Mouse (Mus musculus) hindlimb bud, embryonic 11.5 days (tissue): ENCODE results near the gene Kif13a.

ENCODE experiments used
- DNase-seq: peaks from one replicate; pipeline ENCODE4 v3.0.0-alpha.2; 2012; ENCODE audit warnings: low read depth, low spot score; ENCODE audit errors: extremely low spot score

Gene Kif13a

GRCm38 (mm10) chr13:46884898-46885758, 44.5 kb downstream of the Kif13a start:
- DNase-seq = no peak

DNA sequence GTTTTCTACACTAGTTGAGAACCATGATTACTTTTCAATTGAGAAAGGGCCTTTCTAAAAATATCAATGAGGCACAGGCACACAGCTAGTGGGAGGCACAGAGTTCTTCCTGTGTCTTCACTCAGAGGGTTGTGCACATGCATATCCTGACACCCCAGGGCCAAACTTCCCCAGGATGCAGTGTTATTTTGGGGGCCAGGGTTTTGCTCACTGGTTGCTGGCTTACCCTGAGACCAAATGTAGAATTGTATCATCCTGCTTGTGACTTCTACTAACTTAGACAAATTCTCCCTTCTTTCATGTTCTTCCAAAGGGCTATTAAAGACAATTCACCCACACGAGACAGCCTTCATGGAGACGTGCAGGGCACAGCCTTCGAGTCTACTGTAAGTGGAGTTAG, 45.7 kb downstream of the Kif13a start:
- DNase-seq = no peak

- no peak for DNase-seq
Measured at GRCm38 (mm10) chr13:46883381-46883780, 46.3 kb downstream of the Kif13a start.

DNA sequence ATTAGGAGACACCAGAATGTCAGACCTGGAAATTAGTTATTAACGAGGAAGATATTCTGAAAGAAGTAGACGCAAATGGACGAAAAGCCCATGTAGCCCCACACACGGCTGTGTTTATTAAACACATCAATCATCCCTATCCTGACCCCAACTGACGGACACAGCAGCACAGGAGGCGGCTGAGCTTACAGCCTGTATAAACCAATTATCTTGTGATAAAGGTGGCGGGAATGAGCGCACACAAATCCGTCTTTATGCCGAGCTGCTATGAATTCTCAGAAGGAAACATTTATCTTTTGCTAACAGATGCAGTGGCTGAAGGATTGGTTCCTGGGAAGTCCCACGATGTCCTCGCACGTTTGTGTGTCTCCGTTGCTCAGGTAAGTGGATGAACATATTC, 48.9 kb downstream of the Kif13a start:
- no peak for DNase-seq

DNA sequence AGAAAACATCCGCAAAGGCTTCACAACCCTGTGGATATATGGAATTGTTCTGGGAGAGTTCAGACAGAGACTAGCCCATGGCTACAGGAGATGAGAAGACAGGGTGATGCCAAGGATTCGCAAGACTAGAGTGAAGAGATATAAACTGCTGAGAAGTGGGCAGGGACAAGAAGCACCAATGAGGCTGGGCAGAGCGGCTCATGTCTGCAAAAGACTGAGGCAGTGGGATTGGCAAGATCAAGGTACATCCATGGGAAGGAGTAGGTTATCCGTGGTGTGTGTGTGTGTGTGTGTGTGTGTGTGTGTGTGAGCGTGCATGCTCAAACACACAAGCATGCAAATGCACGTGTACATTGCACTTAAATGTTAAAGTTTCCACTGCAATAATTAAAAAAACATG, 49.4 kb downstream of the Kif13a start:
- DNase-seq = no peak

GRCm38 (mm10) chr13:46877049-46877448, 52.6 kb downstream of the Kif13a start:
- no peak for DNase-seq

DNA sequence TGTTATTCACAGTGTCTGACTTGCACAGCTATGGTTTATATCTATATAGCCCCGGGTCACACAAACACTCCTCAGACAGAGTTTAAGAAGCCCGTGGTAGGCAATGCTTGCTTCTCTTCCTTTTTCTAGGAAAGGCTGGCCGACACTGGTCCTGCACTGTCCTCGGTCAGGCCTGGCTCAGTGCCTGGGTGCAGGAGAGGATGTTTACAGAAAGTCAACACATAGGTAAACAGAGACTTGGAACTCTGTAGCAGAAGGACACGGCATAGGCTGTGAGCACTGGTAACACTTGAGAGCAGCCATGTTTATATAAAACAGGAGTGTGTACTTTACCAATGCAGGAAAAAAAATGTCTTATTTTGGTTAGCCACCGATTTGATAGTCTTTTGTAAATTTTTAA, 54.3 kb downstream of the Kif13a start:
- DNase-seq = no peak

DNA sequence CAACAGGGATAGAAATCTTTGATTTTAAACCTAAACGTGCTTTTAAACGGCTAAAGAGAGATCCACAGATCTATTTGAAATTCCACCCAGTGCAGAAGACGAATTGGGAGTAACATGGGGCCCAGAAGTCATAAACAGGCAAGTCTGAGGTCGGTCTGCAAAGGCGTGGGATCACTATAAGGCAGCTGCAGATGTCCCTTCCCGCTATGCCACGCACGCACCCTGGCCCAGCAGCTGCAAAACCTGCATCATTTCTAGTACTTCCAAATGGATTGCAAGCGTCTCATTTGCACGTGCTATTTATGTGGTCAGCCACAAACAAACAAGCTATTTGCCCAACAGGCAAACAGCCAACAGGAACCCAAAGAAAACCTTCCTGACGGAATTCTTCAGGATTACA, 56.9 kb downstream of the Kif13a start:
- DNase-seq = no peak

DNA sequence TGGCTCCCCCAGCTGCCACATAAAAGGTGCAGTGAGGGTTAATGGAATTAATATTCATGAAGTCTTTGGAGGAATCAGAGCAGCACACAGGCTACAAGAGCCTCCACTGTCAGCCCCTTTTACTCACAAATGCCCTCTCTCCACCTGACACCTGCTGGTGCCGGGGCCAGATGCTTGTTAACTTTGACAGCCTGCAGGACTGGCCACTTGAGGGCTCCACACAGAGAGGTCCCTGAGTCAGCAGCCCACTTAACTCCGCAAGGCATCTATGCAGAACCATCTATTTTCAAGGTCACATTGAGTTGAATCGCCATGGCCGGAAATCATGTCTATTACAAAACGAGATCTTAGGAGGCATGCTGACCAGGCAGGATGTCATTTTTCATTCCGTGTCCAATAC, 57.5 kb downstream of the Kif13a start:
- DNase-seq = no peak

DNA sequence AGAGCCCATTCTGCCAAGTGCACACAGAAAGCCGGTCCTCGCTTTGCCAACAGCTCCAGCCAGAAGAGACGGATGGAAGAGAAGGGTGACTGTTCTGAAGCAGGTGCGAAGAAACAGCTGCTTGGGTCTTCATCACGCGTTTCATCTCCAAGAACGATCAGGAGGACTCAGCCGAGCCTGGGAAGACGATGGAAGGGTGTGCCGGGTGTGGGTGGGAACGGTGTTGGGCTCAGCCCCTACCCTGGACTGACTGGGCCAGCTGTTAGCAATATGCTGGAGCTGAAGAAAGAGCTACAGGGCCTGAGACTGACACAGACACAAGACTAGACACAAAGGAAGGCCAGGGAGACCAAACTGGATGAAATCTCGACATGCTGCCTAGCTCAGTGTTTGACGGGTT, 60.2 kb downstream of the Kif13a start:
- DNase-seq = no peak

DNA sequence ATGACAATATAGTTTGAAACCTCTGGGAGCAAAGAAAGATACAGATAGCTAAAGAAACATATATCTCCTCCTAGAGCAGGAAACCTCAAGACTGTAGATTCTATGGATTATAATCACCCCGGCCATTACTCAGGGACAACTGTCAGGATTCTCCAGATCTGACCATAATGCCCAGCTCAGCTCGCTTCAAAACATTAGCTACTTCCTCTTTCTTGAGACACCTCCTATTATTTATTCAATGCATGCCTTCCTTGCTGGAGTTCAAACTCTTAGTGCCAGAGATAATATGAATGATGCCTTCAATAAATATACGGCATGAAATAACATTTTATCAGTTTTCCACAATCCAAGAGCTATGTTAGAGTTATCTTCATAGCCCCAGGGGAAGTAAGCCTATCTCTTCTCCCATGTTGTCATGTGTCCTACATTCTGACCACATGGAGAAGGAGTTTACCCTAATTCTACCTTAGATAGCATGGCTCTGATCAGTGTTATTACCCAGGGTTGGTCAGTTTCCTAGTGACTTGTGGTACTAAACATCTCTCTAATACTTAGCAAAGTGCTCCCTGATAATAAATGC, 66.4 kb downstream of the Kif13a start:
- no peak for DNase-seq

- no peak for DNase-seq
Measured at GRCm38 (mm10) chr13:46859876-46860275, 69.8 kb downstream of the Kif13a start.

GRCm38 (mm10) chr13:46859173-46859572, 70.5 kb downstream of the Kif13a start:
- no peak for DNase-seq

DNA sequence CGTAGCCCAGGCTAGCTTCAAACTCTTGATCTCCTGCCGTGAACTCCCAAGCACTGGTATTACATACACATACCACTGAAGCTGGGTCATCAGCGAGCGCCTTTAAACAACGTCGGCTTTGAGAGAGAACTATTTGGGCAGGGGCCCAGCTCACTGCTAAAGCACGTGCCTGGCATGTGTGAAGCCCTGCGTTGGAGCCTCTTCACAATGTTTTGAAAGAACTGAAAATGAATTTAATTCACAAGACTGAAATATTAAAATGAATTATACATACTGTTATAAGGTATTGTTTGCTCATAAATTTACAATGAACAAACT, 70.9 kb downstream of the Kif13a start:
- DNase-seq = no peak

GRCm38 (mm10) chr13:46858143-46858834, 71.4 kb downstream of the Kif13a start:
- no peak for DNase-seq

- DNase-seq = no peak
Measured at GRCm38 (mm10) chr13:46854456-46854855, 75.2 kb downstream of the Kif13a start.

- DNase-seq = no peak
Measured at GRCm38 (mm10) chr13:46852470-46852869, 77.2 kb downstream of the Kif13a start.

DNA sequence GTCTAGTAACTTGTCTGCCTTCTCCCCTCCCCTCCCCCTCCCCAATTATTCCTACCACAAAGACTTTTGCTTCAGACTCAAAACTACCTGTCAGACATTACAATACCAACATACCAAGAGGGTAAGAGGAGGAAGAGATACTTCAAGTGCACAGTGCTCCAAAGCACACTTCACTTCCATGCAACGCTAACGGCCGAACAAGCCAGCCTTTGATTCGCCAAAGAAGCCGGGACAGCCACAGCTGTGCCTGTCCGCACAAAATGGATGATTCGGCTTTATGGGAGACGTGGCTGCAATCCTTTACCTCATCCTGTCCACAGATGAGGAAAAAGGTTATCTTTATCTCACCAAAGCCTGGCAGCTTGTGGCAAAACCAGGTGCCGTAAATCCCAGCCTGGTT, 84.2 kb downstream of the Kif13a start:
- no peak for DNase-seq

DNA sequence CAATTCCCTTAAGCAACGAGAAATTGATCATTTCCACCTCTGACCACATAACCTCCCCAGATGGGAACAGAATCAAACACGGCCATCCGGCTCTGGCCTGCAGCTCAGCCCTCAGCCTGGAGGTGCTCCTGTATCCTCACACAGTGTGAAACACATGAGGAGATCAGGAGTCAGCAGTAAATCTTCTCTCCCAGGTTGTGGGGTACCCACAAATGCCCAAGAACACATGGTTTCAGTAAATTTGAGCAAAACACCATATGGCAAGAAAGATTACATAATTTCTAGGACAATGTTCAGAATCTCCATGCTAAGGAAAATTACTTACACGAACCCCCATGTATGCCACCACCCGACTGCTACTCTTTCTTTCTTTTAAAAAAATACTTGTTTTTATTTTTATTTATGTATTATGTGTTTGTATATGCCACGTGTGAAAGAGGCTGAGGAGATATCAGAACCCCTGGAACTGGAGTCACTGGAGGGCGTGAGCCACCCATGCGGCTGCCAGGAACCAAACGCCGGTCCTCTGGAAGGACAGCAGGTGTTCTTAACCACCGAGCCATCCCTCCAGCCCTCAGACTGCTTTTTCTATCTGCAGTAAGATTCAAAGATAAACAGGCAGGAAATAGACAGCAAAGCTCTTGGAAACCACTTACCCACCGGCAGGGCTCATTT, 85.0 kb downstream of the Kif13a start:
- no peak for DNase-seq

DNA sequence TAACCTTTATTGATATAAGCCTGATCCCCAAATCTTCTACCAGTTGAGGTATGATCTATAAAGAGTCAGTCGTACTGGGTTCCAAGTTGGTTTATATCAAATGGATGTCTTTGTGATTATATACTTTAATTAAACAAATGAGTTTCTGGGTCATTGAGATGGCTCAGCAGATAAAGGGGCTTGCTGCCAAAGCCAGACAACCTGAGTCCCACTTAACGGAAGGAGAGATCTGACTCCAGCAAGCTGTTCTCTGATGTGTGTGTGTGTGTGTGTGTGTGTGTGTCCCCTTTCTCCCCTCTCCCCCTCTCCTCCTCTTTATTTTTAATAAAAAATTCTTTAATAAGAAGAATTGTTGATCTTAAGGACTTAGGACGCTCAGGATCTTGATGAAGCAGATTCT, 86.0 kb downstream of the Kif13a start:
- no peak for DNase-seq

DNA sequence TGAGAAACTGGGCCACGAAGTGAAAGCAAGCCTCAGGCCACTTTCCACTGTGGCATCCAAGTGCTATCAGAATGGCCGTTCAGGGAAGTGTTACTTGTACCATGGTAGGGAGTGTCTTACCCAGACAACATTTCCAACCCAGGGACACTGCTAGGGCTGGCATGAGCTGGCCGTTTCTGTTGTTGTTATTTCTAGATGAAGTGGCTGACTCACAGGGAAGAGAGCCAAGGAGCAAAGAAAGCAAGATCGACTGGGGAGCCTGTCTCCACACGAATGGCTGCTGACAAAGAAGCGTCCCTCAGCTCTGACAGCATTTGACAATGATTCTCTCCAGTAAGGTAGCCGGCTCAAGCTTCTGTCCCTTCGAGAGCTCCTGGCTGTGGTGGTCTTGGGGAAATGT, 87.5 kb downstream of the Kif13a start:
- no peak for DNase-seq

DNA sequence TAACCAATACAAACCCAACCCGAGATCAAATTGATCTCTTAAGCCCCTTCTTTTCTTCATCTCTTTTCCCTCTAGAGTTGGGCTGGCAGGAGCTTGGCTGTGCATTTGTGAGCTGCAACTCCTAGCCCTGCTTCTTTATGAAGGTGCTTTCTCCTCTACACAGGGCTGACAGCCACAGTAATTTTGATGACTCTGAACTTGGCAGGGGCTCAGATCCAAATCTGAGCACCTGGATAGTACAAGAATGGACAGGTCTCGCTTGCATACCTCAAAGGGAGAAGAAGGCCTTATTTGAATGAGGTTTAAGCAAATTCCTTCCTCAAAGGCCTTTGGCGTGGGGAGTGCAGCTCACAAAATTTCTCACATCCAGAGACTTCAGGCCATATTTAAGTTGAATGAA, 88.0 kb downstream of the Kif13a start:
- no peak for DNase-seq
